Mouse (Mus musculus) mesoderm, embryonic 11.5 days (tissue): ENCODE results near the gene 1700069L16Rik.
A peak's percentile ranks its signal among the peaks of the same experiment; 100 is the strongest.

Experiments
- DNase-seq: peaks from one replicate; pipeline ENCODE4 v3.0.0-alpha.2; 2012; ENCODE audit warnings: low read depth, low spot score

1700069L16Rik gene

GRCm38 (mm10) chr5:113724446-113724845 lies at the start of gene 1700069L16Rik:
1700069L16Rik (minus strand) TSS chr5:113724772.
- peak; percentile 89 for DNase-seq

DNA sequence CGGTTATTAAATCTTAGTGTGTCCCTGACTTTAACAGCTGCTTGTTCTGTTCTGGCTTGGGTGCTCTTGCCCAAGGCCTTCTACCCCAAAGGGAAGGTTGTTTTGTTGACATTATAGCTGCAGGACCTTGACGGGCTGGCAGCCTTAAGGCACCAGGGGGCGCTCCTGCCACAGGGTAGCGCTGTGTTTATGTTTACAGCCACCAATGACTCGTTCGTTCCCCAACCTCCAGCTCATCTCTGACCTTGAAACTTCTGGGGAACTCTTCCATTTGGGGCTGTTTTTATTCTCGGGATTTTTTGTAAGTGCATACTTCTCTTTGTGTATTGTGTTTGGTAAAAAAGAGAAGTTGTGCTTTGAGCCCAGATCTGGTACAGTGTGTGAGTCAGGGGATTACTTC lies 49.1 kb upstream of the 1700069L16Rik start:
- DNase-seq = peak; percentile 87

DNA sequence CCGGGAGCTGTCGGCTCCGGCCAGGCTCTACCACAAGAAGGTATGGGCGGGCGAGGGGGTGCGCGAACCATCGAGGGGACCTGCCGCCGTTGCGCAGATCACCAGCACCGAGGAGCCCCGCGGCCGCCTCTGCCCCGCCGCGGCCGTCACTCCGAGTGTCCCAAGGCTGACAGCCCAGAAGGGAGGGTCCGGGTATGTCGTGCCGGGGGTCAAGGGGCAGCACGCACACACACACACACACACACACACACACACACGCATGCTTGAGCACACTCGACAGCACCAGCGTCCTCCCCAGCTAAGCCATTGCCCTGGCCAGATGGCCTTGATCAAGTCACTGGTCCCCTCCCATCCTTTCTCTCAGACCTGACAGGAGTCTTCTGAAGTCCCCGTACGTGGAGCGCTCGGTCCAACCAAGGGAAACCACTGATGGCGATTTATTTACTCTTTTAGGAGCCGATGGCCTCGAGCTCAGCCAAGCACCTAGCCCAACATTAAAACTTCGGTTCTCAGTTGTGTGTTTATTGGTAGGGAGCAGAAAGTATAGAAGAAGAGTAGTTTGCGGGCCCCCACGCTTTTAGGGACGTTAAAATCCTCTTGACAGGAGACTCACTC lies 48.4 kb upstream of the 1700069L16Rik start:
- no peak for DNase-seq

DNA sequence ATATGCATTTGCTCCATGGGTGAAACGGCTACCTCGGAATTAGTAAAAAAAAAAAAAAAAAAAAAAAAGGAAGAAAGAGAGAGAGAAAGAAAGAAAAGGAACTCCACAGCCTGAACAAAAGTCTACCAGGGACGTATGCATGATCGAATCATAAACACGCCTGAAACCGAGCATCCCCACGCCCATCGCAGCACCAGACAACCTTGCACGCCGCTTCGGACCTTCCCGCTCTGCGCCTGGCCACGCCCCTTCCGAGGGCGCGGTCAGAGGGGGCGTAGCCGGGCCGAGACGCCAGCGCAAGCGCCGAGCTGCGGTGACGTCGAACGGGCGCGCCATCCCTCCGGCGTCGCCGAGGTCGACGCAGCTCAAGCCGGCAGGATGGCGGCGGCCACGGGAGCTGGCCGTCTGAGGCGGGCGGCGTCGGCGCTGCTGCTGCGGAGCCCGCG lies 47.9 kb upstream of the 1700069L16Rik start, which contains the start of the genes Sart3 and Iscu:
Gene Sart3 (minus strand): TSS at position 61 of the 446 bp plus-strand sequence.
Gene Iscu (plus strand): TSS at position 299 of the 446 bp plus-strand sequence.
- peak; percentile 98 for DNase-seq

GRCm38 (mm10) chr5:113771213-113772162 lies 46.9 kb upstream of the 1700069L16Rik start:
- peak; percentile 90 for DNase-seq

- no peak for DNase-seq
These were observed 44.2 kb upstream of the 1700069L16Rik start for GRCm38 (mm10) chr5:113768806-113769205.

GRCm38 (mm10) chr5:113765641-113766526 lies 41.3 kb upstream of the 1700069L16Rik start:
- DNase-seq = no peak

DNA sequence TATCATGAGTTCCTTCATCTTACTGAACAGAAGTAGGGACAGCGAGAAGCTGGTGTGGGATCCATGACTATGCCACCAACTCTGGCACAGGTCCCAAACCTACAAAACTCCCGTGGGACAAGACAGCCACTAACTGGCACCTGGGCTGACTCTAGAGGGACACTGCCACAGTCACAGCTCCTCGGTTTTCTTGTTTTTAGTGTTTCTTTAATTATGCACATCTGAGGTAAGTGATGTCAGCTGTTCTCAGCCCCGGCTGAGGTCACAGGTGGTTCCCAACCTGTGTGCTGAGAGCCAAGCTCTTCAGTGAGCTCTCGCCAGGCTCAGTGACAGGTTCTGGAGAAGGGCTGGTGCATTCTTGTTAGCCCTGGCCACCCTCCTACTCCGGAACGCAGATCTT lies 39.9 kb upstream of the 1700069L16Rik start:
- no peak for DNase-seq

DNA sequence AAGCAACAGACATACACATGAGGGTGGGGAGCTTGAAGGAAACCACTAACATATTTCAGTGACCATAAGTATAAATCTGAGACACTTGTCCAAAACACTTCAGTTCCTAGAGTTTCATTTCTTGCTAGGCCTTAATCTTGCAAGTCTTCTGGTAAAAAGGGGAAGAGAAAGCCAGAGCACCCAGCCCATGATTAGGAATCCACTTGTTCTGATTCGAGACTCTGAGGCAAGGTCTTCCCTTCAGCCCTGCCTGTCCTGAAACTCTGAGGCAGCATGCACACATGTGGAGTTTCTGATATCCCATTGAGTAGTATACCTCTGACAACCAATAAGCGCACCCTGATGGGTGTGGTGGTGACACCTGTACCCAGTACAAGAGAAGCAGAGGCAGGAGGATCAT lies 37.0 kb upstream of the 1700069L16Rik start:
- no peak for DNase-seq

DNA sequence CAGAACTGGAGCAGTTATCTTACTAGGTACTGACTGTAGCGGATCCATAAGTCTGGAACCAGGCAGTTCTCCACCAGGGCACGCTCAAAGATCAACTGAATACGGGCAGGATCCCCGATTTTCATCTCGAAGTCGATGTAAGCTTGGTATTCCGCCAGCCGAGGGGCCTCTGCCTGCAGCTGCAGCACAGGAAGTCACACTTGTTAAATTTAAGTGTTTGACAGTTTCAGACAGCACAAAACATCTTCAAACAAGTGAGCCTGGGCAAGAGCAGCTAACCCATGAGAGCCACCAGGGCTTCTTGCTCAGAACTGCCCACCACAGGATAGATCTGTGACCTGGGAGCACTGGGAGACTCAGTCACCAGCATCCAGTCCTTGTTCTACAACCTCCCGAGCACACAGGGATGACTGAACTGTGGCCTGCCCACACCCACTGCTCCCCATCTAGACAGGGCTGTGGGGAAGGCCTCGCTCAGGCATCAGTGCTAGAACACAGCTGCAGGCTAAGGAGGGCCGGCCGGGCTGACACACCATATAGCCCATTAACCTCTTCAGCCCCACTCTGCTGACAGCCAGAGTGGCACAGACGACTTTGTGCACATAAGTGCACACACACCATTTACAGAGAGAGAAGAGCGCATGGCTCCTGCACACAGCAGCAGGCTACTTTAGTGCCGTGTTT lies 30.9 kb upstream of the 1700069L16Rik start:
- DNase-seq = no peak

DNA sequence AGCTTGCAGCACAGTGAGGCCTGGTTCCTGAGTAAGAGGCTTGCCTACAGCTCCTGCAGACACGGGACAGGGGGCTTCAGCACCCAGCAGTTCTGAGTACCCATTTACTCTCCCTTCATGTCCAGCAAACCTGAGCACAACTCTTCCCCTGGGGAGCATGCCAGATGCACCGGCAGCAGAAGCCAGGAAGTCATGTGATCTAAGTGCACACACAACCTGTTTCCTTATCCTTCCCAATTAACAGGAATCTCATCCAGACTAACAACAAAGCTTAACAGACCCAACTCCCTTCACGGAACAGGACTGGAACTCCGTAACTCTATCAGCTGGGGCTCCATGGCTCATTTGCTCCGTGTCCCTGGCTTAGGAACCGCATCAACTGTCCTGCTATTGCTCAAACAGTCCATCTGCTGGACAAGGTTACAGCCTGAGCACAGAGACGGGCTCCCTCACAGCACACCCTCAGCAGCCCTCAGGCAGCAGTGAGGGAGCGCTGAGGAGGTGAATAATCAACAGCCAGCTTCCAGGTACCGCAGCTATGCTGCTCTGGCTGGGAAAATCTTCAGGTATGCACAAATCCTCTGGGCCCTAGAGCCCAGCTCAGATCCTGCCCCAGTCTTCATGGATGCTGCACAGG lies 27.1 kb upstream of the 1700069L16Rik start:
- no peak for DNase-seq

DNA sequence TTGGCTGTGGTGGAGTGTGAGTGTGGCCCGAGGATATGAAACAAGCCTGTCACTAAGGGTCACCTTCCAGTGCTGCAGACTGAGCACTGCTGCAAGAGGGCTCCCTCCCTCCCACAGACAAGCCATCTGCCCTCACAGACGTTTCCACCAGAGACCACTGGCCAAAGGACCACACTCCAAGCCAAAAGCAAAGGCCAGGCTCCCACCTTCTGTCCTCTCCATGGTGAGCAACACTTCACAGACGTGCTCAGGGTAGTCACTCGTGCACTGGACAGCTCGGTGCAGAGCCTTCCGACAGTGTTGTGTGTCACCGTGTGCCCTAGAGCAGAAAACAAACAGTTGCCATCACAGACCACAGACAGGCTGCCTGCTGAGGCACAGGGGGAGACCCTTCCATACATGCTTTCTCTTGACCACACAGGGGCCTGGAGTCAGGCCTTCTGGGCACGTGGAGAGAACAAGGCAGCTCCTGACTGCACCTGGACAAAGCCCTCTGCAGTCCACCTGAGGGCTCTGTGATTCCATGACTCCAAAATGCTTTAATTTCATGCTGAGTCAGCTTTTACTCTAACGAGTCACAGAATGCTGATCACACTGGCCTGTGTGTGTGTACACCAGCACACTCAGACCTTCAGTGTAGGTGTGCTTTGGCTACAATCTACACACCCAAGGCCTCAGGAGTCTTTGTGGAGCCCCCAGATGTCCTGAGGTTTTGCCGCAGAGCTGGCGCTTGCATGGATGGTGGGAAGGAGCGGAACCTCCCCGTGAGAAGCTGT lies 24.2 kb upstream of the 1700069L16Rik start:
- DNase-seq = no peak

GRCm38 (mm10) chr5:113747629-113748028 lies 23.1 kb upstream of the 1700069L16Rik start:
- no peak for DNase-seq

DNA sequence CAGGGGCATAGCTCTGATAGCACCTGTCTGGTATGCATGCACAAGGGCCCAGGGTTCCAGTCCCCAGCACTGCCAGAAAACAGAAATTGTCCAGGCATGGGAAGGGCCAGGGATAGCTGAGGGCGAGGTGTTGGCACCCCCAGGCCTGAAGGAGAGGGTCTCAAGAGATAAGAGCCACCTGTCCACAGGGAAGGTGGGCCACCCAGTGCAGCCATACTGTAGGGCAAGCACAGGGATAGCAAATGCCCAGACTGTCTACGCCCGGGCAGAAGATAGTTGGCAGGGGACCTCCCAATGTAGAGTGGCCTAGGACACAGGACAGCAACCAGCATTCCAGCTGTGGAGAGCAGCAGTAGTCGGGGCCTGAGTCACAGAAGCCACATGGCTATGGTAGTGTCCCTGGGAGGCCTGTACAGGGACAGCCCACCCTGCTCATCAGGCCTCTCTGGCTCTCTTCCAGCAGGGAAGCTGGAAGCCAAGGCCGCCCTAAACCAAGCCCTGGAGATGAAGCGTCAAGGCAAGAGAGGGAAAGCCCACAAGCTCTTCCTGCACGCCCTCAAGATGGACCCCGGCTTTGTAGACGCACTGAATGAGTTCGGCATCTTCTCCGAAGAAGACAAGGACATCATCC lies 13.2 kb upstream of the 1700069L16Rik start:
- no peak for DNase-seq

DNA sequence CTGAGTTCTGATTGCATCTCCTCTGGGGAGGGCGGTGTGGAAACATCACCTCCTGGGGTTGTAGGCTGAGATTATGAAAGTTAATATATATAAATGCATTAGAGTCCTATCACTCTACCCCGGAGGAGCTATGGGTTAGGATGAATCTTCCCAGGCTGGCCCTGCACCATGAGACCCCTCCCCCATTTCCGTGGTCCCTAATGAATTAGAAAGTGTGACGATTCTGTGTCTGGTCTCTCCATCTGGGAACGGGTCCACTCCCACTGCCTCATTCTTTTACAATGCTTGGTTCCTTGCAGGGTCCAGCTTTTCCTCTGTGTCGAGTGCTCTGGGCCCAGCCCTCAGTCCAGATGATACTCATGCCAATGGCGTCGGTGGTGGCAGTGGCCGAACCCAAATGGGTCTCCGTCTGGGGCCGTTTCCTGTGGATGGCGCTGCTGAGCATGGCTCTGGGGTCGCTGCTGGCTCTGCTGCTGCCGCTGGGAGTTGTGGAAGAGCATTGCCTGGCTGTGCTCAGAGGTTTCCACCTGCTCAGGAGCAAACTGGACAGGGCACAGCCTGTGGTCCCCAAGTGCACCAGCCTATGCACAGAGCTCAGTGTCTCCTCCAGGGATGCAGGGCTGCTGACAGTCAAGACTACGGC lies 12.1 kb upstream of the 1700069L16Rik start:
- DNase-seq = no peak

DNA sequence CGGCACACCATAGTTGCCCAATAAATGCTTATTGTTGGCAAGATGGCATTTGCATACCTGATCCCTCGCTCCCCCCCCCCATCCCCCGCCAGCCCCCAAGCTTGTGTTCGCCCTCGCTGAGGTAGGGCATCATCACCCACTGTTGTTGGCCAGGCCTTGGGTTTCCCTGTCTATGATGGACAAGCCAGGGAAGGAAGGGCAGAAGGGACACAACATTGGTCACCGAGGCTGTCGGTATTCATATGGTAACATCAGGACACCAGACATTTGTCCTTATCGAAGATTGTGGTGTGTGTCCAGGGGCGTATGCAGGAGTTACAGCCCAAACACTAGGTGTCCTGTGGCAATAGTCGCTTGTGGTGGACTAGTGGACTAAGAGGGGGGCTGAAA lies 11.5 kb upstream of the 1700069L16Rik start:
- no peak for DNase-seq

- DNase-seq = peak; percentile 98
These were observed 11.0 kb upstream of the 1700069L16Rik start, which contains the start of gene Ficd for GRCm38 (mm10) chr5:113735345-113736112. Ficd (plus strand) TSS chr5:113735803.

DNA sequence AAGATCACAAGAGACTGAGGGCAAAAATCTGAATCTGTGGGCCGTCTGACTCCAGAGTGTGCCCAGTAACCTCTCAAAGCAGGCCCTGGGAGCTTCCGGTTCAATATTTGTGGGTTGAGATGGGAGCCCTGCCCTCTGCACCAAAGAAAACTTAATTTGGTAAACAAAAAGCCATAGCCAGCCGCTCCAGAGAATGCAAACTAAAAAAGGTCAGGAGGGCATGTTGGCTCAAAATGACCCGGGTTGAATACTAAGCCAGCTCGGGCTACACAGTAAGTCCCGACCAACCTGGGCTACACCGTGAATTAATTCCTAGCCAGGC lies 10.4 kb upstream of the 1700069L16Rik start:
- DNase-seq = no peak
